Mouse (Mus musculus) lung, adult 2 months (tissue): ENCODE data around the gene Pank4.

Experiments used
- CTCF ChIP-seq: fragments of 200-500 bp; IDR thresholded peaks from 2 replicates; pipeline ENCODE4 v1.5.1; 2011; ENCODE audit warnings: mild to moderate bottlenecking, low read length, control low read depth; ENCODE audit not compliant: insufficient read depth
- POLR2A ChIP-seq: fragments of 200-500 bp; IDR thresholded peaks from 2 replicates; pipeline ENCODE4 v1.6.1; 2011; ENCODE audit warnings: low read depth, mild to moderate bottlenecking, control low read depth, low read length, borderline replicate concordance; ENCODE audit errors: extremely low read depth

DNA sequence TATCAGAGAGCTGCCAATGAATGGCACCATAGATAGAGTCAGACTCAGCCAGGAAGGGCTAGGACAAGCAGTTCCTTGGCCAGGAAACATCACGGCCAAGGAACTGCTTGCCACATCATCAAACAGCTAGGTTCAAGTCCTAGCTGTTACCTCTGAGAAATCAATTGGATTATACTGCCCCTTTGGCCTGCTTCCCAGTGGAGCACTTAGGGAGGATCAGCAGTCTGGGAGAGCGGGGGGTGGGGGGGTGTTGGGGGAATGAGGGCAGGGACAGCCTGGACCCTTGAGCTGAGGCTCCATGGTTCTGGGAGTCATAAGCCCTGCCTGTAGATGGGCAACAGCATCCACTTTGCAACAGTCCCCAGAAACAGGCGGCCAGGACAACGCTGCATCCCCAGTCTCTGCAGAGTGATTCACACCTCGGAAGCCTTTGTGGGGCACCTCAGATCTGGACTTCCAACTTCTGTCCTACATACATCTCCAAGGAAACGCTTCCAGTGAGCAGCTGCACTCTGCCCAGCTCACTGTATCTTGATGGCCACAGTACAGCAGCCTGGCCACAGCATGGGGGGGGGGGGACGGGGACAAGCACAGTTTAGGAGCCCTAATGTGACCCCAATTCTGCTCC is 58.4 kb downstream of the Pank4 start:
- no peak for TF ChIP-seq POLR2A
- TF ChIP-seq CTCF: no peak
